8 mouse cellular contexts compared by ENCODE assay signal in genomic region chr7:122132497-122133337, GRCm38 (mm10). TPM values are rescaled to one million over a fixed set of nuclear protein-coding genes. Genes with fewer than 3 reads are reported as not detected.
DNase-seq lines count a peak whose midpoint lies in the region; ATAC-seq and TF ChIP-seq lines count a peak whose summit lies in the region.

Gene Palb2 (minus strand): TSS chr7:122132985.
Gene Dctn5 (plus strand): TSS chr7:122133041.

- H3K9me3 ChIP-seq in hindbrain, postnatal 0 days (ENCODE audit: low read length), result no peaks in the 10 kb centered on the region

- ATAC-seq in common myeloid progenitor, adult 5-6 weeks (replicated peaks; ENCODE audit: low read depth, poor library complexity, severe bottlenecking), result peak; percentile 96
- peak; percentile 98 for ATAC-seq in hindbrain, postnatal 0 days
- ATAC-seq in megakaryocyte, adult 5-6 weeks (ENCODE audit: poor library complexity, severe bottlenecking), result peak; percentile 94

- peak within 1 kb of the TSS; percentile 99 for H3K4me2 ChIP-seq in hindbrain, postnatal 0 days (ENCODE audit: low read depth, low read length)

- no peaks in the 10 kb centered on the region for H3K4me1 ChIP-seq in hindbrain, postnatal 0 days (ENCODE audit: insufficient read depth, low read length)

- peak within 1 kb of the TSS; percentile 92 for H3K27ac ChIP-seq in gastrocnemius, adult 2 months
- peak within 1 kb of the TSS; percentile 75 for H3K27ac ChIP-seq in hindbrain, postnatal 0 days
- H3K27ac ChIP-seq in left cerebral cortex, adult 2 months, result peak within 1 kb of the TSS; percentile 89

- peak within 1 kb of the TSS; percentile 81 for H3K9ac ChIP-seq in hindbrain, postnatal 0 days (replicated peaks; ENCODE audit: low read length)

- peaks cover 24% of the 10 kb centered on the region; the same call in 1 of the 2 replicates for H3K36me3 ChIP-seq in hindbrain, postnatal 0 days (ENCODE audit: insufficient read depth, low read length)

- H3K27me3 ChIP-seq in hindbrain, postnatal 0 days (ENCODE audit: insufficient read depth, low read length), result no peaks in the 10 kb centered on the region

- H3K4me3 ChIP-seq in gastrocnemius, adult 2 months, result peak within 1 kb of the TSS; percentile 81
- peak within 1 kb of the TSS; percentile 74 for H3K4me3 ChIP-seq in hindbrain, postnatal 0 days (ENCODE audit: low read length)
- peak within 1 kb of the TSS; percentile 99 for H3K4me3 ChIP-seq in left cerebral cortex, adult 2 months

- under 1% methylated on average over 54 of the region's 54 CpGs for WGBS in hindbrain, postnatal 0 days

- DNase-seq in ZHBTc4 (ENCODE audit: low read depth, low spot score), result peak; percentile 99
- DNase-seq in gastrocnemius, adult 2 months, result peak; percentile 98
- peak; percentile 98 for DNase-seq in hindbrain, postnatal 0 days (ENCODE audit: low spot score)
- DNase-seq in left cerebral cortex, adult 2 months (ENCODE audit: extremely low spot score in 1 of 2, low spot score in 2 of 2), result peak; percentile 96 to 99
- DNase-seq in right cerebral cortex, adult 2 months (ENCODE audit: low spot score in 2 of 2), result peak; percentile 99
- DNase-seq in urinary bladder, postnatal 14 days (ENCODE audit: low spot score), result peak; percentile 97

- intact Hi-C loops in gastrocnemius, adult 2 months (cut with DNase I), result no loop called here
- intact Hi-C loops in left cerebral cortex, adult 2 months (cut with DNase I), result no loop called here

- no peak for TF ChIP-seq CTCF in gastrocnemius, adult 2 months (IDR thresholded peaks at IDR 0.05)
- TF ChIP-seq CTCF in hindbrain, postnatal 0 days (IDR thresholded peaks at IDR 0.05; ENCODE audit: low read depth), result no peak
- TF ChIP-seq CTCF in left cerebral cortex, adult 2 months (IDR thresholded peaks at IDR 0.05), result no peak

RNA-seq across cellular contexts. Expression of gene Palb2, which starts in this region (rescaled TPM):
- total RNA-seq in common myeloid progenitor, adult 5-6 weeks (2017), result 21.9 and 33.6 TPM in 2 replicates
- under 1 TPM; 0.61 to 0.66 TPM for total RNA-seq in gastrocnemius, adult 2 months (2021)
- 2.6 and 5.4 TPM in 2 replicates for total RNA-seq in hindbrain, postnatal 0 days (2014; rRNA removed)
- 2.0 and 2.8 TPM in 2 replicates for polyA plus RNA-seq in hindbrain, postnatal 0 days (2015; fragmentation: Nextera tagmentation; extraction: Ambion mirVana)
- total RNA-seq in left cerebral cortex, adult 2 months (2021), result 1 to 10 TPM; 1.2 to 2.2 TPM
- 15.4 and 15.7 TPM in 2 replicates for total RNA-seq in megakaryocyte, adult 5-6 weeks (2015)
- 8.1 and 11.5 TPM in 2 replicates for total RNA-seq in megakaryocyte, adult 5-6 weeks (2017)

RNA-seq across cellular contexts. Expression of gene Dctn5, which starts in this region (rescaled TPM):
- total RNA-seq in common myeloid progenitor, adult 5-6 weeks (2017), result 54.0 and 55.2 TPM in 2 replicates
- 10 to 100 TPM; 16.4 to 21.1 TPM for total RNA-seq in gastrocnemius, adult 2 months (2021)
- 96.1 and 117 TPM in 2 replicates for total RNA-seq in hindbrain, postnatal 0 days (2014; rRNA removed)
- 143 and 154 TPM in 2 replicates for polyA plus RNA-seq in hindbrain, postnatal 0 days (2015; fragmentation: Nextera tagmentation; extraction: Ambion mirVana)
- 10 to 100 TPM; 90.7 to 96.2 TPM for total RNA-seq in left cerebral cortex, adult 2 months (2021)
- total RNA-seq in megakaryocyte, adult 5-6 weeks (2015), result 64.7 and 75.2 TPM in 2 replicates
- 81.3 and 94.4 TPM in 2 replicates for total RNA-seq in megakaryocyte, adult 5-6 weeks (2017)

Comparison
In these comparisons a context has a peak if more than half of its experiments do, and no peak if none do; other contexts are left out.
1. Peak in every context shown above with its lines: DNase-seq, ATAC-seq, H3K4me3 ChIP-seq and H3K27ac ChIP-seq.